In the genomic region with DNA sequence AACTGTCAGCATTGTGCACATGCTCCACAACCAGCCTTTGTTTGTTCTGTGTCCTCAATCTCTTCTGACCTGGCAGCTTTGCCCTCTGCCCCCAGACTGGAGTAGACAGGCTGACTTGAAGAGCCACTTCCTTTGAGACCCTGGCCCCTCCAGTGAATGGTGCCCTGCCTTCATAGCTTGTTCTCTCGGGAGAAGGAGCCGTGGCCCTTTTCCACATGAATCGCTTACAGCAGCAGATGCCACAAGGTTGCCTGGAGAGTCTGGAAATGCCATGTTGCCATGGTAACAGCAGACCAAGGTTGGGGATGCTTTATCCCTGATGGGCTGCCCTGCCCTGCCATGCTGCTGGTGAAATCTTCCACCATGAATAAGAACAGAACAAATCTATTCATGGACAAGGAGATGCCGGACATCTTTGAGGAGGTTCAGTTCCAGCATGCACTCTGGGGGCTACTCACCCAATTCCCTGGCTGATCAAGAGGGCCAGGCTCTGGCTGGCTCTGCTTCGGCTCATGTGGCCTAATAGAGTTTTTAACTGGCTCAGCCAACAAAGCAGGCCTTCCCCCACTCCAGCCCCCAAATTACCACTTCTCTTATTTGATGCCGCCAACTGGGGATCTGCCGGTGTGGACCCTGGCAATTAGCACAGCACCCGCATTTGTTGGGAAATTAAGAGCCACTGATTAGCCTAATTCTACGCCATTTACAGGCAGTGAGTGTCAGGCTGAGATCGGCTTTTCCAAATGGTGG, we compare ENCODE assay signal across 13 mouse cellular contexts. TPM values are rescaled to one million over a fixed set of nuclear protein-coding genes. Genes with fewer than 3 reads are reported as not detected.
DNase-seq lines count a peak whose midpoint lies in the region; ATAC-seq lines count a peak whose summit lies in the region.
"Had no signal": no experiment of that assay in that cellular context is flagged by ENCODE, and none has a peak within 500 bp of the region (broad histone marks: within the 10 kb centered on the region; RNA-seq: fewer than 3 reads in every experiment).

No protein-coding gene starts in this region.

- no peaks in the 10 kb centered on the region for H3K36me3 ChIP-seq in limb, embryonic 11.5 days (ENCODE audit: control insufficient read depth, insufficient read depth, low read length)
- H3K36me3 ChIP-seq in limb, embryonic 10.5 days, result no peaks in the 10 kb centered on the region
- no peaks in the 10 kb centered on the region for H3K36me3 ChIP-seq in forebrain, embryonic 11.5 days (ENCODE audit: control insufficient read depth, insufficient read depth, low read length)
- H3K36me3 ChIP-seq in heart, embryonic 11.5 days (ENCODE audit: control insufficient read depth, insufficient read depth, low read length), result no peaks in the 10 kb centered on the region

- peak; percentile 29 for DNase-seq in limb, embryonic 11.5 days (ENCODE audit: low spot score)
- DNase-seq in limb, embryonic 10.5 days (ENCODE audit: low spot score), result no peak
- DNase-seq in forebrain, embryonic 11.5 days (ENCODE audit: low spot score), result peak; percentile 73
- peak; percentile 26 to 29 for DNase-seq in layer of hippocampus, postnatal 36 days
- DNase-seq in gastrocnemius, adult 18-20 months (ENCODE audit: low spot score), result no peak
- no peak for DNase-seq in adipocyte (ENCODE audit: low spot score)
- DNase-seq: heart, postnatal 14 days; lung, postnatal 14 days; right cerebral cortex, postnatal 4 days had no signal

- no peaks in the 10 kb centered on the region for H3K9me3 ChIP-seq in limb, embryonic 11.5 days (ENCODE audit: control insufficient read depth, low read length)
- H3K9me3 ChIP-seq in limb, embryonic 10.5 days (replicated peaks), result no peaks in the 10 kb centered on the region
- H3K9me3 ChIP-seq in forebrain, embryonic 11.5 days (ENCODE audit: control insufficient read depth, low read length), result no peaks in the 10 kb centered on the region; the same call in 1 of the 2 replicates
- H3K9me3 ChIP-seq in heart, embryonic 11.5 days (replicated peaks; ENCODE audit: control insufficient read depth, low read length), result no peaks in the 10 kb centered on the region

- no peak for ATAC-seq in limb, embryonic 11.5 days (ENCODE audit: insufficient number of reproducible peaks, low FRiP score, low TSS enrichment, low read depth)
- ATAC-seq in forebrain, embryonic 11.5 days (replicated peaks; ENCODE audit: low FRiP score), result peak; percentile 84
- no peak for ATAC-seq in erythroblast, adult 5-6 weeks (replicated peaks; ENCODE audit: low FRiP score, poor library complexity, severe bottlenecking)
- no peak for ATAC-seq in heart, embryonic 11.5 days (replicated peaks; ENCODE audit: insufficient number of reproducible peaks, low FRiP score, low TSS enrichment)
- ATAC-seq: activated CD4-positive, CD25-positive, alpha-beta regulatory T cell, adult 4 months had no signal

- H3K4me1 ChIP-seq in limb, embryonic 11.5 days (ENCODE audit: control insufficient read depth, insufficient read depth, low read length), result no peaks in the 10 kb centered on the region
- peaks cover 7% of the 10 kb centered on the region for H3K4me1 ChIP-seq in limb, embryonic 10.5 days
- peaks cover 14% of the 10 kb centered on the region for H3K4me1 ChIP-seq in forebrain, embryonic 11.5 days (replicated peaks; ENCODE audit: control insufficient read depth, insufficient read depth, low read length)
- no peaks in the 10 kb centered on the region for H3K4me1 ChIP-seq in heart, embryonic 11.5 days (ENCODE audit: control insufficient read depth, insufficient read depth, low read length)

- no peak overlapping the region for H3K4me3 ChIP-seq in limb, embryonic 11.5 days (ENCODE audit: low read depth, low read length)
- H3K4me3 ChIP-seq in limb, embryonic 10.5 days, result no peak overlapping the region
- H3K4me3 ChIP-seq in forebrain, embryonic 11.5 days (ENCODE audit: low read depth, low read length), result no peak overlapping the region
- no peak overlapping the region for H3K4me3 ChIP-seq in heart, embryonic 11.5 days (ENCODE audit: low read depth, low read length)
- H3K4me3 ChIP-seq: left cerebral cortex, adult 2 months had no signal

- no peak overlapping the region for H3K9ac ChIP-seq in limb, embryonic 11.5 days (ENCODE audit: low read length)
- no peak overlapping the region for H3K9ac ChIP-seq in forebrain, embryonic 11.5 days (ENCODE audit: low read length)
- H3K9ac ChIP-seq in heart, embryonic 11.5 days (ENCODE audit: low read depth, low read length), result no peak overlapping the region

- H3K27me3 ChIP-seq in limb, embryonic 11.5 days (ENCODE audit: control insufficient read depth, insufficient read depth, low read length), result no peaks in the 10 kb centered on the region
- H3K27me3 ChIP-seq in limb, embryonic 10.5 days (ENCODE audit: low read depth, poor library complexity, severe bottlenecking), result no peaks in the 10 kb centered on the region
- no peaks in the 10 kb centered on the region for H3K27me3 ChIP-seq in forebrain, embryonic 11.5 days (ENCODE audit: control insufficient read depth, insufficient read depth, low read length)
- no peaks in the 10 kb centered on the region for H3K27me3 ChIP-seq in heart, embryonic 11.5 days (ENCODE audit: control insufficient read depth, insufficient read depth, low read length)

- WGBS in limb, embryonic 11.5 days, result 29% methylated on average over 10 of the region's 10 CpGs
- 34% methylated on average over 10 of the region's 10 CpGs for WGBS in limb, embryonic 10.5 days
- WGBS in forebrain, embryonic 11.5 days, result 16% methylated on average over 10 of the region's 10 CpGs
- 36% methylated on average over 10 of the region's 10 CpGs for WGBS in heart, embryonic 11.5 days (ENCODE audit: insufficient replicate concordance)

- H3K4me2 ChIP-seq in limb, embryonic 11.5 days (ENCODE audit: low read depth, severe bottlenecking), result no peak overlapping the region
- H3K4me2 ChIP-seq in forebrain, embryonic 11.5 days (ENCODE audit: low read depth, low read length, severe bottlenecking), result no peak overlapping the region
- no peak overlapping the region for H3K4me2 ChIP-seq in heart, embryonic 11.5 days

- no peak overlapping the region for H3K27ac ChIP-seq in limb, embryonic 11.5 days (replicated peaks; ENCODE audit: low read depth, low read length)
- no peak overlapping the region for H3K27ac ChIP-seq in limb, embryonic 10.5 days
- peak overlapping the region; percentile 69 for H3K27ac ChIP-seq in forebrain, embryonic 11.5 days (ENCODE audit: low read depth, low read length)
- no peak overlapping the region for H3K27ac ChIP-seq in heart, embryonic 11.5 days (ENCODE audit: low read depth, low read length)
- H3K27ac ChIP-seq: left cerebral cortex, adult 2 months had no signal

RNA-seq across cellular contexts. Expression of a gene that starts 57.8 kb away (rescaled TPM):
- 0.05 and 0.13 TPM in 2 replicates for polyA plus RNA-seq in limb, embryonic 11.5 days (2014; fragmentation: Nextera tagmentation; extraction: Ambion mirVana)
- 0.03 TPM in 1 of 2 replicates, not detected in the other for polyA plus RNA-seq in limb, embryonic 10.5 days (2016; fragmentation: Nextera tagmentation; extraction: Ambion mirVana)
- polyA plus RNA-seq in forebrain, embryonic 11.5 days (2014; fragmentation: Nextera tagmentation; extraction: Ambion mirVana), result 0.92 and 1.0 TPM in 2 replicates
- 100 to 1,000 TPM; 114 to 119 TPM for total RNA-seq in layer of hippocampus, postnatal 36 days (2021)
- total RNA-seq in gastrocnemius, adult 18-20 months (2021), result 10 to 100 TPM; 59.0 to 67.2 TPM
- not detected in 2 replicates for total RNA-seq in erythroblast, adult 5-6 weeks (2015; ENCODE audit: low replicate concordance)
- not detected in 2 replicates for total RNA-seq in erythroblast, adult 5-6 weeks (2017; ENCODE audit: low replicate concordance)
- 0.21 and 0.27 TPM in 2 replicates for polyA plus RNA-seq in heart, embryonic 11.5 days (2014; fragmentation: Nextera tagmentation; extraction: Ambion mirVana)
- polyA plus RNA-seq: activated CD4-positive, CD25-positive, alpha-beta regulatory T cell, adult 4 months had no signal

Comparison
In these comparisons a context has a peak if more than half of its experiments do, and no peak if none do; other contexts are left out.
1. DNase-seq: peak in limb, embryonic 11.5 days (single experiment), forebrain, embryonic 11.5 days (single experiment) and layer of hippocampus, postnatal 36 days (2 of 2); none in limb, embryonic 10.5 days (single experiment), gastrocnemius, adult 18-20 months (single experiment) and adipocyte (single experiment).